Mouse (Mus musculus) stomach, postnatal 0 days (tissue): ENCODE measurements around the gene Sergef. TPM values are rescaled to one million over a fixed set of nuclear protein-coding genes. Genes with fewer than 3 reads are reported as not detected.

Source experiments
- ATAC-seq: fragments of 200-750 bp; cut with Nextera tagmentation; 2 replicates; pipeline ENCODE4 v1.8.0; 2017; ENCODE audit not compliant: low FRiP score, low TSS enrichment
- DNase-seq: peaks from one replicate; pipeline ENCODE4 v3.0.0-alpha.2; 2016; ENCODE audit warnings: low spot score
- H3K27ac ChIP-seq: fragments of 300-500 bp; sonication (generic); replicated peaks from 2 replicates; pipeline ENCODE4 v1.5.1; 2014; ENCODE audit warnings: mild to moderate bottlenecking, control low read depth
- H3K27me3 ChIP-seq: fragments of 300-500 bp; sonication (generic); 2 replicates; pipeline ENCODE4 v1.6.1; 2014; ENCODE audit warnings: low read length; ENCODE audit not compliant: control insufficient read depth, insufficient read depth
- H3K36me3 ChIP-seq: fragments of 300-500 bp; sonication (generic); 2 replicates; pipeline ENCODE4 v1.6.1; 2014; ENCODE audit warnings: low read length, mixed read lengths; ENCODE audit not compliant: control insufficient read depth, insufficient read depth
- H3K4me1 ChIP-seq: fragments of 300-500 bp; sonication (generic); replicated peaks from 2 replicates; pipeline ENCODE4 v1.6.1; 2014; ENCODE audit warnings: antibody characterized with exemption; ENCODE audit not compliant: control insufficient read depth, insufficient read depth
- H3K4me2 ChIP-seq: fragments of 300-500 bp; sonication (generic); replicated peaks from 2 replicates; pipeline ENCODE4 v1.6.1; 2014; ENCODE audit warnings: low read depth, mild to moderate bottlenecking, control low read depth, moderate library complexity
- H3K4me3 ChIP-seq: fragments of 300-500 bp; sonication (generic); 2 replicates; pipeline ENCODE4 v1.5.1; 2014; ENCODE audit warnings: low read depth, low read length, control low read depth
- H3K9ac ChIP-seq: fragments of 300-500 bp; sonication (generic); 2 replicates; pipeline ENCODE4 v1.6.1; 2014; ENCODE audit warnings: mild to moderate bottlenecking, low read length, control low read depth, mixed read lengths
- H3K9me3 ChIP-seq: fragments of 300-500 bp; sonication (generic); 2 replicates; pipeline ENCODE4 v1.6.1; 2016; ENCODE audit warnings: low read length; ENCODE audit not compliant: control insufficient read depth
- CTCF ChIP-seq: IDR thresholded peaks from 2 replicates; pipeline ENCODE4 v1.5.1; 2016; ENCODE audit warnings: antibody characterized with exemption, low read depth, mild to moderate bottlenecking, moderate library complexity
- EP300 ChIP-seq: optimal IDR thresholded peaks from 2 replicates; pipeline ENCODE3; 2016; ENCODE audit warnings: antibody characterized with exemption
- WGBS: fragments of 180-500 bp; shearing (Covaris S2); extraction: QIAGEN DNeasy Blood & Tissue Kit; methylation state at CpG from one replicate; pipeline ENCODE4 v1.1.7; 2014; 5-methylcytosine and 5-hydroxymethylcytosine counted together
- polyA plus RNA-seq: library from polyadenylated mRNA; unstranded; fragments of >200 nt; fragmentation: Nextera tagmentation; extraction: Ambion mirVana; gene quantifications from 2 replicates; pipeline ENCODE4 v1.2.1, GENCODE M21; 2015

Gene Sergef
- polyA plus RNA-seq, 1 experiment from 2014 or later: 11.4 TPM

- TF ChIP-seq CTCF: no peak
- no peak for TF ChIP-seq EP300
- ATAC-seq (no peak), DNase-seq (no peak)
- H3K9me3 ChIP-seq: no peaks in the 10 kb centered on the region
- no peaks in the 10 kb centered on the region for H3K36me3 ChIP-seq
- no peaks in the 10 kb centered on the region for H3K27me3 ChIP-seq
- H3K4me1 ChIP-seq: 0 out of 2 replicates have a peak, but pooled peaks cover 4% of the 10 kb centered on the region
- no peak overlapping the region for H3K9ac ChIP-seq
- H3K4me3 ChIP-seq: no peak overlapping the region
- H3K4me2 ChIP-seq: no peak overlapping the region
- H3K27ac ChIP-seq: no peak overlapping the region
- 58% methylated on average over 20 of the region's 20 CpGs for WGBS
Measured at GRCm38 (mm10) chr7:46551935-46552752, 87.5 kb downstream of the Sergef start.

- Histone ChIP-seq H3K4me2 (no peak overlapping the region), H3K36me3 (no peaks in the 10 kb centered on the region), H3K9me3 (no peaks in the 10 kb centered on the region), H3K4me3 (no peak overlapping the region), H3K4me1 (0 out of 2 replicates have a peak, but pooled peaks cover 4% of the 10 kb centered on the region), H3K9ac (no peak overlapping the region), H3K27me3 (no peaks in the 10 kb centered on the region), H3K27ac (no peak overlapping the region)
- DNase-seq: no peak
- WGBS: 87% methylated on average over 7 of the region's 7 CpGs
- ATAC-seq: no peak
- TF ChIP-seq EP300 (no peak), CTCF (no peak)
Measured at GRCm38 (mm10) chr7:46551173-46551572, 88.4 kb downstream of the Sergef start.

DNA sequence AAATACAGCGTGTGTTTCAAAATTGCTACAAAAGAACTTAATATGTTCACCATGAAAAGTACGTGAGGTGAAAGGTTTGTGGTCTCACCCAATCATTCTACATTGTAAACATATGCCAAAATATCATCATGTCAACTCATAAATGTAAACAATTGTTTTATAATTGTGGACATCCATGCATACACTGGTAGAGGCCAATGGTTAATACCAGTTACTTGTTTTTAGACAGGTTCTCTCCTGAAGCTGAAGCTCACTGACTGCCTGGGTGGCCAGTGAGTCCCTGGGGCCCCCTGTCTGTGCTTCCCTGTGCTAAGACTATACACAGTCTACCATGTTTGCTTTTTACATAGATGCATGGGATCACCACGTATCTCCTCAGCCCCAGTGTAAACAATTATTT, 91.5 kb downstream of the Sergef start:
- Histone ChIP-seq H3K9me3 (no peaks in the 10 kb centered on the region), H3K9ac (no peak overlapping the region), H3K4me3 (no peak overlapping the region), H3K27me3 (no peaks in the 10 kb centered on the region), H3K36me3 (no peaks in the 10 kb centered on the region), H3K4me1 (no peaks in the 10 kb centered on the region), H3K4me2 (no peak overlapping the region), H3K27ac (no peak overlapping the region)
- no peak for TF ChIP-seq EP300
- TF ChIP-seq CTCF: no peak
- no peak for DNase-seq
- ATAC-seq: no peak
- 66% methylated on average over 3 of the region's 3 CpGs for WGBS

GRCm38 (mm10) chr7:46547642-46548041, 92.0 kb downstream of the Sergef start:
- Histone ChIP-seq H3K9me3 (no peaks in the 10 kb centered on the region), H3K27me3 (no peaks in the 10 kb centered on the region), H3K4me3 (no peak overlapping the region), H3K27ac (no peak overlapping the region), H3K36me3 (no peaks in the 10 kb centered on the region), H3K4me2 (no peak overlapping the region), H3K4me1 (no peaks in the 10 kb centered on the region), H3K9ac (no peak overlapping the region)
- 77% methylated on average over 3 of the region's 3 CpGs for WGBS
- no peak for ATAC-seq
- DNase-seq: no peak
- TF ChIP-seq CTCF: no peak

GRCm38 (mm10) chr7:46546539-46546938, 93.1 kb downstream of the Sergef start:
- no peak overlapping the region for H3K9ac ChIP-seq
- no peaks in the 10 kb centered on the region for H3K4me1 ChIP-seq
- no peak overlapping the region for H3K4me3 ChIP-seq
- DNase-seq: no peak
- TF ChIP-seq CTCF (no peak), EP300 (no peak)
- no peak for ATAC-seq
- no peaks in the 10 kb centered on the region for H3K36me3 ChIP-seq
- H3K27ac ChIP-seq: no peak overlapping the region
- H3K27me3 ChIP-seq: no peaks in the 10 kb centered on the region
- no peak overlapping the region for H3K4me2 ChIP-seq
- 28% methylated on average over 4 of the region's 4 CpGs for WGBS
- no peaks in the 10 kb centered on the region for H3K9me3 ChIP-seq

DNA sequence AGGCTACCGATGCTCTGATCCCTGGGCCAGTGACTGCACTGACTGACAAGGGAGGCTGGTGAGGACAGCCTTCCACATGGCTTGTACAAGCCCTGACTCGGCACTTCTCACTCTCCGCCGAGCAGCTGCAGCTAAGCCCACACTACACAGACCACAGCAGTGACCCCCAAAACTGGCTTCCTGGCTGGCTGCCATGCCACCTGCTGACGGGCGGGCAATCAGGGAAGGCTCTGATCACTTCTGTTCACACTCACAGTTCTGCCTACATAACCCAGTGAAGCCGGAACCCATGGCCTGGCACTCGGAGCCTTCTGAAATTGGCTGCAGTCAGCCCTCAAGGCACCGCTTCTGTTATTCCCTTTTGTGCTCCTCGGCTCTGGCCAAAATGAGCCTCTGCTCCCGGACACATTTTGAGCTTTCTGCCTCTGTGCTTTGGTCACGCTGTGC, 95.4 kb downstream of the Sergef start:
- ATAC-seq (no peak), DNase-seq (no peak)
- Histone ChIP-seq H3K4me3 (no peak overlapping the region), H3K4me2 (no peak overlapping the region), H3K27ac (no peak overlapping the region), H3K27me3 (no peaks in the 10 kb centered on the region), H3K36me3 (no peaks in the 10 kb centered on the region), H3K9me3 (no peaks in the 10 kb centered on the region), H3K4me1 (no peaks in the 10 kb centered on the region), H3K9ac (no peak overlapping the region)
- TF ChIP-seq CTCF: no peak
- TF ChIP-seq EP300: no peak
- WGBS: 77% methylated on average over 12 of the region's 12 CpGs
